Mouse (Mus musculus): ENCODE data around the gene Krt78. TPM values are rescaled to one million over a fixed set of nuclear protein-coding genes. Genes with fewer than 3 reads are reported as not detected.
A peak's percentile ranks its signal among the peaks of the same experiment; 100 is the strongest.

The Krt78 gene
- polyA plus RNA-seq, 1 experiment from 2014 or later, result 0.08 TPM

- no peak within 1 kb of the TSS for H3K4me3 ChIP-seq (ENCODE audit: low read length)
- ATAC-seq, result no peak
- H3K4me2 ChIP-seq (ENCODE audit: low read length), result no peak within 1 kb of the TSS
- no peaks in the 10 kb centered on the region for H3K4me1 ChIP-seq (ENCODE audit: control insufficient read depth, insufficient read depth, low read depth, low read length)
- no peak within 1 kb of the TSS for H3K9ac ChIP-seq (ENCODE audit: low read depth, low read length)
- no peaks in the 10 kb centered on the region; the same call in 1 of the 2 replicates for H3K27me3 ChIP-seq (replicated peaks; ENCODE audit: control insufficient read depth, insufficient read depth, low read length)
- no peaks in the 10 kb centered on the region for H3K36me3 ChIP-seq (ENCODE audit: control insufficient read depth, insufficient read depth, low read length)
- WGBS, result 66% methylated on average over 5 of the region's 6 CpGs
- no peak within 1 kb of the TSS for H3K27ac ChIP-seq (ENCODE audit: low read depth, low read length)
- H3K9me3 ChIP-seq (ENCODE audit: control insufficient read depth, low read length), result no peaks in the 10 kb centered on the region
These were observed 13.7 kb downstream of the Krt78 start, which contains the start of gene Krt79 for GRCm38 (mm10) chr15:101940274-101940829. TSS of gene Krt79 (minus strand) at chr15:101940324.

- H3K4me1 ChIP-seq (ENCODE audit: control insufficient read depth, insufficient read depth, low read depth, low read length), result no peaks in the 10 kb centered on the region
- no peaks in the 10 kb centered on the region for H3K9me3 ChIP-seq (ENCODE audit: control insufficient read depth, low read length)
- H3K9ac ChIP-seq (ENCODE audit: low read depth, low read length), result no peak overlapping the region
- H3K4me2 ChIP-seq (ENCODE audit: low read length), result no peak overlapping the region
- ATAC-seq, result no peak
- no peaks in the 10 kb centered on the region; the same call in 1 of the 2 replicates for H3K27me3 ChIP-seq (replicated peaks; ENCODE audit: control insufficient read depth, insufficient read depth, low read length)
- H3K36me3 ChIP-seq (ENCODE audit: control insufficient read depth, insufficient read depth, low read length), result no peaks in the 10 kb centered on the region
- WGBS, result 88% methylated on average over 9 of the region's 9 CpGs
- no peak overlapping the region for H3K4me3 ChIP-seq (ENCODE audit: low read length)
- H3K27ac ChIP-seq (ENCODE audit: low read depth, low read length), result no peak overlapping the region
These were observed 15.3 kb downstream of the Krt78 start for GRCm38 (mm10) chr15:101938600-101939308.

- H3K27me3 ChIP-seq (replicated peaks; ENCODE audit: control insufficient read depth, insufficient read depth, low read length), result no peaks in the 10 kb centered on the region; the same call in 1 of the 2 replicates
- no peak overlapping the region for H3K4me2 ChIP-seq (ENCODE audit: low read length)
- H3K9me3 ChIP-seq (ENCODE audit: control insufficient read depth, low read length), result no peaks in the 10 kb centered on the region
- no peak overlapping the region for H3K4me3 ChIP-seq (ENCODE audit: low read length)
- WGBS, result 83% methylated on average over 6 of the region's 6 CpGs
- no peak overlapping the region for H3K27ac ChIP-seq (ENCODE audit: low read depth, low read length)
- ATAC-seq, result no peak
- no peaks in the 10 kb centered on the region for H3K36me3 ChIP-seq (ENCODE audit: control insufficient read depth, insufficient read depth, low read length)
- no peaks in the 10 kb centered on the region; the same call in 1 of the 2 replicates for H3K4me1 ChIP-seq (ENCODE audit: control insufficient read depth, insufficient read depth, low read depth, low read length)
- no peak overlapping the region for H3K9ac ChIP-seq (ENCODE audit: low read depth, low read length)
These were observed 21.1 kb downstream of the Krt78 start for GRCm38 (mm10) chr15:101933024-101933423.

DNA sequence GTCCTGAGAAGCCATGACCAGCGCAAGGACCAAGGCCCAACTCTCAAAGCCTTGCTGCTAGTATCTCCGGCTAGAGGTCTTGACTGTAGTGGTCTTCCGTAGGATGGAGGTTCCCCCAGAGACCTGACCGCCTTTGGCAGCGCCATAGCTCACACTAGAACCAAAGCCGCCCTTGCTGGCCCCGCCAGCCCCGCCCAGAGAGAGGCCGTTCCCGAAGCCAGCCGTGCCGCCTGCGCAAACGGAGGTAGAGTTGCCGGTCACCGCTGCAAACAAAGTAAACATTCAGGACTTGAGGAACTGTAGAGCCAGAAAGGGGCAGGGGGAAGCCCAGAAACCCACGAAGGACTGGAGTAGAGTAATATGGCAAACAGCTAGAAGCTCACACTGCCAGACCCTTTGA is 24.4 kb downstream of the Krt78 start:
- Histone ChIP-seq H3K36me3 (ENCODE audit: control insufficient read depth, insufficient read depth, low read length) (no peaks in the 10 kb centered on the region), H3K4me1 (ENCODE audit: control insufficient read depth, insufficient read depth, low read depth, low read length) (no peaks in the 10 kb centered on the region; the same call in 1 of the 2 replicates), H3K27me3 (replicated peaks; ENCODE audit: control insufficient read depth, insufficient read depth, low read length) (no peaks in the 10 kb centered on the region), H3K27ac (ENCODE audit: low read depth, low read length) (no peak overlapping the region), H3K9me3 (ENCODE audit: control insufficient read depth, low read length) (no peaks in the 10 kb centered on the region), H3K9ac (ENCODE audit: low read depth, low read length) (no peak overlapping the region), H3K4me3 (ENCODE audit: low read length) (no peak overlapping the region), H3K4me2 (ENCODE audit: low read length) (peak overlapping the region; percentile 40)
- no peak for ATAC-seq
- 5% methylated on average over 17 of the region's 17 CpGs for WGBS

- Histone ChIP-seq H3K4me1 (ENCODE audit: control insufficient read depth, insufficient read depth, low read depth, low read length) (no peaks in the 10 kb centered on the region; the same call in 1 of the 2 replicates), H3K9me3 (ENCODE audit: control insufficient read depth, low read length) (no peaks in the 10 kb centered on the region), H3K4me3 (ENCODE audit: low read length) (no peak overlapping the region), H3K27ac (ENCODE audit: low read depth, low read length) (no peak overlapping the region), H3K9ac (ENCODE audit: low read depth, low read length) (no peak overlapping the region), H3K4me2 (ENCODE audit: low read length) (no peak overlapping the region), H3K27me3 (replicated peaks; ENCODE audit: control insufficient read depth, insufficient read depth, low read length) (no peaks in the 10 kb centered on the region), H3K36me3 (ENCODE audit: control insufficient read depth, insufficient read depth, low read length) (no peaks in the 10 kb centered on the region)
- WGBS, result 26% methylated on average over 9 of the region's 9 CpGs
- ATAC-seq, result no peak
These were observed 25.0 kb downstream of the Krt78 start for GRCm38 (mm10) chr15:101929087-101929486.

DNA sequence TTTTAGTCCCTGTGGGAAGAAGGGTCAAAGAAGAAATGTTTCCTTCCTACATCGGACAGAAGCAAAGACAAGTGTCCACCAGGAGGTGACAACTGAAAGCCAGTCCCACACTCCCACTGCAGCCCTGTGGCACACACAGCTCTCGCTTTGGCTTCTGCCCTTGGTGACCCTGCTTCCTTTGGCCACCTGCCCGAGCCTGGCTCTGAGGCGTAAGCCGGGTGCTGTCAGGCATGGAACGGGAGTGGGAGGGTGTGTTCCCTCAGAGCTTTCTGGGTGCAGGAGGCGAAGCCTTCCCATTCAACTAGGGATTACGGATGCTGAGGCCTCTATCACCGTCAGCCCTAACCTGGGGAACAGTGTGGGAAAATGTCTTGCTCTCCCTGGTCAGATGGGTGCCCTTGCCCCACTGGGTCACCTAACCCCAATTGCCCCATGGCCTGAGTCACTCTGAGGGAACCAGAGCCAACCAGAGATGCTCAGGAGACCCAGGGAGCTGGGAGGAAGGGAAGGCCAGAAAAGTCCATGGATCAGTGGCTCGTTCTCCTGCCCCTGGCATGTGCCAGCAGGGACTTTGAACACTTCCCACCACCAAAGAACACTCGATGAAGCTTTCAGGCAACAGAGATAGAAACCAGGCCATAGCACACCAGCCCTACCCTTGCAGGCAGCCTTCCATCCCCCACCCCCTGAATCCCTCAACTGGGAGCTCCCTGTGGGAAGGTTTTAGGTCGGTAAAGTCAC is 26.6 kb downstream of the Krt78 start:
- no peak for ATAC-seq
- 70% methylated on average over 12 of the region's 12 CpGs for WGBS
- H3K27ac ChIP-seq (ENCODE audit: low read depth, low read length), result no peak overlapping the region
- H3K4me2 ChIP-seq (ENCODE audit: low read length), result no peak overlapping the region
- H3K4me1 ChIP-seq (ENCODE audit: control insufficient read depth, insufficient read depth, low read depth, low read length), result no peaks in the 10 kb centered on the region; the same call in 1 of the 2 replicates
- no peak overlapping the region for H3K4me3 ChIP-seq (ENCODE audit: low read length)
- no peaks in the 10 kb centered on the region for H3K36me3 ChIP-seq (ENCODE audit: control insufficient read depth, insufficient read depth, low read length)
- H3K9ac ChIP-seq (ENCODE audit: low read depth, low read length), result no peak overlapping the region
- H3K9me3 ChIP-seq (ENCODE audit: control insufficient read depth, low read length), result no peaks in the 10 kb centered on the region
- no peaks in the 10 kb centered on the region for H3K27me3 ChIP-seq (replicated peaks; ENCODE audit: control insufficient read depth, insufficient read depth, low read length)

DNA sequence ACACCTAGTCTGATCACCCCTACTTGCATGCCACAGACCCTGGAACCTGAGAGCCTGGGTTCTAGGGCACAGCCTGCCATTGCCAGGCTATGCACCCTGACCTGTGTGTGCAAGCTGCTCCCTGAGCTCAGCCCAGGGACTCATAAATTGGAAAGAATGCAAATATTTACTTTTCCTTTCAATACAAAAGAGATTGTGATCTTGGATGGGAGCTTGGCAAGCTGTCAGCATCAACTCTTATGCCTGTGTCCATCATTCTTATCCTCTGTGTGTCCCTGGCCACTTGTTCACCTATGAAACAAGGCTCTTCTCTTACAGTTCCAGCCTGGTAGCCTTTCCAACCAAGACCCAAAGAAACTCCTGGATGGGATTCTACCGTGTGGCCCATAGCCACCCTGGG is 29.0 kb downstream of the Krt78 start:
- no peaks in the 10 kb centered on the region for H3K27me3 ChIP-seq (replicated peaks; ENCODE audit: control insufficient read depth, insufficient read depth, low read length)
- 81% methylated on average over 1 of the region's 1 CpGs for WGBS

GRCm38 (mm10) chr15:101924635-101925034 is 29.5 kb downstream of the Krt78 start, which contains the start of gene Krt4:
TSS of gene Krt4 (minus strand) at chr15:101924735.
- H3K9me3 ChIP-seq (ENCODE audit: control insufficient read depth, low read length), result no peaks in the 10 kb centered on the region
- no peak within 1 kb of the TSS for H3K9ac ChIP-seq (ENCODE audit: low read depth, low read length)
- H3K27ac ChIP-seq (ENCODE audit: low read depth, low read length), result no peak within 1 kb of the TSS
- H3K4me1 ChIP-seq (ENCODE audit: control insufficient read depth, insufficient read depth, low read depth, low read length), result no peaks in the 10 kb centered on the region; the same call in 1 of the 2 replicates
- H3K4me2 ChIP-seq (ENCODE audit: low read length), result no peak within 1 kb of the TSS
- 78% methylated on average over 10 of the region's 11 CpGs for WGBS
- no peaks in the 10 kb centered on the region for H3K27me3 ChIP-seq (replicated peaks; ENCODE audit: control insufficient read depth, insufficient read depth, low read length)
- no peaks in the 10 kb centered on the region for H3K36me3 ChIP-seq (ENCODE audit: control insufficient read depth, insufficient read depth, low read length)
- no peak within 1 kb of the TSS for H3K4me3 ChIP-seq (ENCODE audit: low read length)
- no peak for ATAC-seq

More for the DNA sequence above, 29.0 kb downstream of the Krt78 start:
- Histone ChIP-seq H3K9me3 (ENCODE audit: control insufficient read depth, low read length) (no peaks in the 10 kb centered on the region), H3K9ac (ENCODE audit: low read depth, low read length) (no peak overlapping the region), H3K4me1 (ENCODE audit: control insufficient read depth, insufficient read depth, low read depth, low read length) (no peaks in the 10 kb centered on the region; the same call in 1 of the 2 replicates), H3K27ac (ENCODE audit: low read depth, low read length) (no peak overlapping the region), H3K4me3 (ENCODE audit: low read length) (no peak overlapping the region), H3K4me2 (ENCODE audit: low read length) (no peak overlapping the region), H3K36me3 (ENCODE audit: control insufficient read depth, insufficient read depth, low read length) (no peaks in the 10 kb centered on the region)
- no peak for ATAC-seq

DNA sequence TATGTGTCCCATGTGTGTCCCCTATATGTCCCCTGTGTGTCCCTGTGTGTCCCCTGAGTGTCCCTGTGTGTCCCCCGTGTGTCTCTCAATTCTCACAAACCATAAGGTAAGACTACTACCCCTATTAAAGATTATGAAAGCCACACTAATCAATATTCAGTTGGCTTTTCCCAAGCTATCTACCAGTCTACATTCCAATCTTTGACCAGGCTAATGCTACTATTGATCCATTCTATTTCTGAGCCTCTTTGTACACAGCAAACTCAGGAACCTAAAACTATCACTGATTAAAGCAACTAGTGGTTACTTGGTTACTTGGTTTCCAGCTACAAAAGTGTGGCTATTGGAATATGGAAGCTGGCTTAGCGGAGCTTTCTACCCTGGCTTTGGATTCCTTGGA is 31.8 kb downstream of the Krt78 start:
- Histone ChIP-seq H3K4me3 (ENCODE audit: low read length) (no peak overlapping the region), H3K4me1 (ENCODE audit: control insufficient read depth, insufficient read depth, low read depth, low read length) (no peaks in the 10 kb centered on the region), H3K4me2 (ENCODE audit: low read length) (no peak overlapping the region), H3K36me3 (ENCODE audit: control insufficient read depth, insufficient read depth, low read length) (no peaks in the 10 kb centered on the region), H3K27ac (ENCODE audit: low read depth, low read length) (no peak overlapping the region), H3K9me3 (ENCODE audit: control insufficient read depth, low read length) (no peaks in the 10 kb centered on the region), H3K27me3 (replicated peaks; ENCODE audit: control insufficient read depth, insufficient read depth, low read length) (no peaks in the 10 kb centered on the region), H3K9ac (ENCODE audit: low read depth, low read length) (no peak overlapping the region)
- 89% methylated on average over 2 of the region's 2 CpGs for WGBS
- no peak for ATAC-seq
